Mouse (Mus musculus): ENCODE results near the gene Zfp646. TPM values are rescaled to one million over a fixed set of nuclear protein-coding genes. Genes with fewer than 3 reads are reported as not detected.
A peak's percentile ranks its signal among the peaks of the same experiment; 100 is the strongest.
"Not testable (repeated sequence)": the region's sequence is repeated elsewhere in the genome, so short reads cannot be mapped to it uniquely, and the experiment has no call there.

The Zfp646 gene
- polyA plus RNA-seq, 1 experiment from 2014 or later = 6.0 TPM

DNA sequence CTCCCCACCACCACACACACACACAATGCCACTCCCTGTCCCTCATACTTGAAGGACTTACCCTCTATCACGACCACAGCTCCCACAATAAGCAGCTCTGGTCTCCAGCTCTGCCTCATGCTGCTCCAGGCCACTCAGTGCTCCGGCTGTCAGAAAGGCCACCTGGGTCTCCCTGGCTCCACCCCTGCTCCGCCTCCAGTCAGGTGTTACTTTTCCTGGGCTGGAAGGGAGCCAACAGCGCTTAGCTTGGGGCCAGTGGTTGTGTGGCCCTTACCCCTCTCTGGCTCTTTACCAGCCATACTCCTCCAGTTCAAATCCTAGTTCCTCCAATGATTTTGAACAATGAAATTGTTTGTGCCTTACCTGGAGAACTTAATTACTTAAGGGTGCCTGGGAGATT is 14.8 kb downstream of the Zfp646 start, which contains the start of gene Prss53:
TSS of gene Prss53 (minus strand) at position 173 of the 400 bp plus-strand sequence.
- 31% methylated on average over 4 of the region's 4 CpGs for WGBS
- Histone ChIP-seq H3K4me3 (ENCODE audit: low read length) (no peak within 1 kb of the TSS), H3K27me3 (replicated peaks; ENCODE audit: control insufficient read depth, insufficient read depth, low read length) (no peaks in the 10 kb centered on the region), H3K27ac (ENCODE audit: low read depth, low read length) (no peak within 1 kb of the TSS), H3K4me1 (ENCODE audit: control insufficient read depth, insufficient read depth, low read depth, low read length) (peaks cover 7% of the 10 kb centered on the region), H3K9ac (ENCODE audit: low read depth, low read length) (no peak within 1 kb of the TSS), H3K4me2 (ENCODE audit: low read length) (no peak within 1 kb of the TSS), H3K9me3 (ENCODE audit: control insufficient read depth, low read length) (no peaks in the 10 kb centered on the region), H3K36me3 (ENCODE audit: control insufficient read depth, insufficient read depth, low read length) (peaks cover 24% of the 10 kb centered on the region)
- ATAC-seq = no peak

DNA sequence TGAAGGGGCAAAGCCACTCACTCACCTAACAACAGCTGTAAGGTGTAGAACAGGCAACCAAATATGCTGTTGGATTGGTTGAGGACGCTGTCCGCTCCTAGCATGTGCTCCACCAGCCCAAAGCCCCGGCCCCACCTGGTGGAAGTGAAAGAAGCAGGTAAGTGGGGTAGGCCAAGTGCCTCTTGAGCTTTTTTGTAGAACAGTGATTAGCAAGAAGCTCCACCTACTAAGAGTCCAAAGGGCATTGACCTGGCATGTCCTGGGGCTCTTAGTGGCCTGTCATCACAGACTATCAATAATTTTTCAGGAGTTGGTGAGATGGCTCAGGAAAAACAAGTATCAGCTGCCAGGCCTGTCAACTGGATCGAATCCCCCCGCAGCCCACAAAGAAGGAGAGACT is 18.5 kb downstream of the Zfp646 start:
- Histone ChIP-seq H3K4me3 (ENCODE audit: low read length) (peak overlapping the region; percentile 79), H3K27me3 (replicated peaks; ENCODE audit: control insufficient read depth, insufficient read depth, low read length) (no peaks in the 10 kb centered on the region), H3K36me3 (ENCODE audit: control insufficient read depth, insufficient read depth, low read length) (peaks cover 4% of the 10 kb centered on the region; the same call in 1 of the 2 replicates), H3K27ac (ENCODE audit: low read depth, low read length) (no peak overlapping the region), H3K9me3 (ENCODE audit: control insufficient read depth, low read length) (no peaks in the 10 kb centered on the region), H3K4me1 (ENCODE audit: control insufficient read depth, insufficient read depth, low read depth, low read length) (peaks cover 7% of the 10 kb centered on the region), H3K9ac (ENCODE audit: low read depth, low read length) (peak overlapping the region; percentile 75; the same call in 1 of the 2 replicates), H3K4me2 (ENCODE audit: low read length) (peak overlapping the region; percentile 88)
- 85% methylated on average over 5 of the region's 5 CpGs for WGBS
- no peak for ATAC-seq

DNA sequence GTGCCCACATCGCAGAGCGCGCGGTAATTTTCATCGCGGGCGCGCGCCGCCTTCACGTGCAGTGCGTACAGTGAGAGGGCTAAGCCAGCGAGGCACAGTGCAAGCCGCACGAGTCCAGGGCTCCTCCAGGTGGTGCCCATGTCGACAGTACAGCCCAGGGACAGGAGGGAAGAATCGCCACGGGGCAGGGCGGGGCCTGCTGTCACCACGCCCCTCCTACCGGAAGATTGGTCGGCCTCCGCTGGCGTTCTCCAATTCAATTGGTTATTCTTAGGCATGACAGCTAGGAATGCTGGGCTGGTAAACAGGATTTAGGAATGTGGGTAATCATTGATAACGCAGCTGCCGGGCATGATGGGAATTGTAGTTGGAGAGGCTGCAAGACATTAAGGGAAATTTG is 19.4 kb downstream of the Zfp646 start, which contains the start of the genes Gm21974 and Vkorc1:
TSS of gene Gm21974 (minus strand) at position 13 of the 400 bp plus-strand sequence.
TSS of gene Vkorc1 (minus strand) at position 176 of the 400 bp plus-strand sequence.
- 0% methylated on average over 26 of the region's 26 CpGs for WGBS
- H3K27me3 ChIP-seq (replicated peaks; ENCODE audit: control insufficient read depth, insufficient read depth, low read length) = no peaks in the 10 kb centered on the region
- no peaks in the 10 kb centered on the region for H3K36me3 ChIP-seq (ENCODE audit: control insufficient read depth, insufficient read depth, low read length)
- H3K4me1 ChIP-seq (ENCODE audit: control insufficient read depth, insufficient read depth, low read depth, low read length) = peaks cover 7% of the 10 kb centered on the region
- peak within 1 kb of the TSS; percentile 88 for H3K4me2 ChIP-seq (ENCODE audit: low read length)
- H3K27ac ChIP-seq (ENCODE audit: low read depth, low read length) = peak within 1 kb of the TSS; percentile 80
- peak; percentile 98 for ATAC-seq
- peak within 1 kb of the TSS; percentile 79 for H3K4me3 ChIP-seq (ENCODE audit: low read length)
- H3K9me3 ChIP-seq (ENCODE audit: control insufficient read depth, low read length) = no peaks in the 10 kb centered on the region
- H3K9ac ChIP-seq (ENCODE audit: low read depth, low read length) = peak within 1 kb of the TSS; percentile 75

DNA sequence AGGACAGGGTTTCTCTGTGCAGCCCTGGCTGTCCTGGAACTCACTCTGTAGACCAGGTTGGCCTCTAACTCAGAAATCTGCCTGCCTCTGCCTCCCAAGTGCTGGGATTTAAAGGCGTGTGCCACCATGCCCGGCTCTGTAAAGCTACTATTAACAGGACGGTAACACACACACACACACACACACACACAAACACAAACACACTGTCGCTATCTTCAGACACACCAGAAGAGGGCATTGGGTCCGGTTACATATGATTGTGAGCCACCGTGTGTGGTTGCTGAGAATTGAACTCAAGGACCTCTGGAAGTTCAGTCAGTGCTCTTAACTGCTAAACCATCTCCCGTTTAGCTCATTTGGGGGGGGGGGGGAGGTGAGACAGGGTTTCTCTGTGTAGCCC is 19.9 kb downstream of the Zfp646 start:
- not testable (repeated sequence) for H3K4me1 ChIP-seq (ENCODE audit: control insufficient read depth, insufficient read depth, low read depth, low read length); H3K27ac ChIP-seq (ENCODE audit: low read depth, low read length); H3K27me3 ChIP-seq (replicated peaks; ENCODE audit: control insufficient read depth, insufficient read depth, low read length); H3K9ac ChIP-seq (ENCODE audit: low read depth, low read length); H3K36me3 ChIP-seq (ENCODE audit: control insufficient read depth, insufficient read depth, low read length); H3K9me3 ChIP-seq (ENCODE audit: control insufficient read depth, low read length)
- 72% methylated on average over 7 of the region's 7 CpGs for WGBS
- peak; percentile 10 for ATAC-seq
- Histone ChIP-seq H3K4me3 (ENCODE audit: low read length) (peak overlapping the region; percentile 79), H3K4me2 (ENCODE audit: low read length) (peak overlapping the region; percentile 88)

DNA sequence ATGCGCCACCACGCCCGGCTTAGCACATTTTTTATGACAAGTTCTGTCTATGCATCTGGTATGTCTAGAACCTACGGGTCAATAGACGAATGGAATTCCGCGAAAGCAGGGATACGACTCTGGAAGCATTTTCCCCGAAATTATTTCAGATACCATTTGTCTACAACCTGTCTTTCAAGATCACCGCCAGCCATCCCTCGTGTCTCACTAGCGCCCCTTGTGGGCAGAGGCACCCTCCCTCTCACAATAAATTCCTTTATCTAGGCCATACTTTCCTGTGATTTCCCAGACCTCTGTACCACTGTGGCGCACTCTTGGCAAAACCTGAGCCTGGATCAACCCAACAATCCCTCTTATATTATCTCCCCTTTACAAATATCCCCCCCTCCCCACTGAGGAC is 20.4 kb downstream of the Zfp646 start:
- H3K4me3 ChIP-seq (ENCODE audit: low read length) = no peak overlapping the region
- H3K36me3 ChIP-seq (ENCODE audit: control insufficient read depth, insufficient read depth, low read length) = no peaks in the 10 kb centered on the region
- 61% methylated on average over 13 of the region's 13 CpGs for WGBS
- no peak overlapping the region for H3K27ac ChIP-seq (ENCODE audit: low read depth, low read length)
- H3K27me3 ChIP-seq (replicated peaks; ENCODE audit: control insufficient read depth, insufficient read depth, low read length) = no peaks in the 10 kb centered on the region
- H3K4me1 ChIP-seq (ENCODE audit: control insufficient read depth, insufficient read depth, low read depth, low read length) = peaks cover 7% of the 10 kb centered on the region
- H3K9me3 ChIP-seq (ENCODE audit: control insufficient read depth, low read length) = no peaks in the 10 kb centered on the region
- H3K9ac ChIP-seq (ENCODE audit: low read depth, low read length) = no peak overlapping the region
- no peak for ATAC-seq
- H3K4me2 ChIP-seq (ENCODE audit: low read length) = no peak overlapping the region

DNA sequence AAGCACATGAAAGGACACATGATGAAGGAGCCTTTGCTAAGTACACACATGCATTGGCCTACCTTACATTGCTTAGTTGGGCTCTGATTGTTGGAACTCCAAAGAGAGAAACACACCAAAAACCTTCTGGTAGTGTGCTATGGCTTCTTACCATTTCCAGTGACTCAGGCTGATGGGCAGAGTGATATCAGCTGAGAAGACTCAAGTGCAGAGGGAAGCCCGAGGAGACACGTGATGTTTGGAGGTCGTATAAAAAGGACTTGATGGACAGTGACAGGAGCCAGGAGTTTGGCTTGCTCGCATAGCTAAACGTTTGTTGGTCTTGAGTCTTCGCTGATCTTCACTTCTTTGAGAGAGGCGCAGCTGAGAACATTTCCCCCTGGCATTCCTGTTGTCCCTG is 21.5 kb downstream of the Zfp646 start:
- peaks cover 7% of the 10 kb centered on the region for H3K4me1 ChIP-seq (ENCODE audit: control insufficient read depth, insufficient read depth, low read depth, low read length)
- H3K27me3 ChIP-seq (replicated peaks; ENCODE audit: control insufficient read depth, insufficient read depth, low read length) = no peaks in the 10 kb centered on the region
- no peak overlapping the region for H3K9ac ChIP-seq (ENCODE audit: low read depth, low read length)
- no peak overlapping the region for H3K4me2 ChIP-seq (ENCODE audit: low read length)
- no peak overlapping the region for H3K27ac ChIP-seq (ENCODE audit: low read depth, low read length)
- 90% methylated on average over 7 of the region's 7 CpGs for WGBS
- no peaks in the 10 kb centered on the region for H3K9me3 ChIP-seq (ENCODE audit: control insufficient read depth, low read length)
- no peak overlapping the region for H3K4me3 ChIP-seq (ENCODE audit: low read length)
- H3K36me3 ChIP-seq (ENCODE audit: control insufficient read depth, insufficient read depth, low read length) = no peaks in the 10 kb centered on the region
- no peak for ATAC-seq

DNA sequence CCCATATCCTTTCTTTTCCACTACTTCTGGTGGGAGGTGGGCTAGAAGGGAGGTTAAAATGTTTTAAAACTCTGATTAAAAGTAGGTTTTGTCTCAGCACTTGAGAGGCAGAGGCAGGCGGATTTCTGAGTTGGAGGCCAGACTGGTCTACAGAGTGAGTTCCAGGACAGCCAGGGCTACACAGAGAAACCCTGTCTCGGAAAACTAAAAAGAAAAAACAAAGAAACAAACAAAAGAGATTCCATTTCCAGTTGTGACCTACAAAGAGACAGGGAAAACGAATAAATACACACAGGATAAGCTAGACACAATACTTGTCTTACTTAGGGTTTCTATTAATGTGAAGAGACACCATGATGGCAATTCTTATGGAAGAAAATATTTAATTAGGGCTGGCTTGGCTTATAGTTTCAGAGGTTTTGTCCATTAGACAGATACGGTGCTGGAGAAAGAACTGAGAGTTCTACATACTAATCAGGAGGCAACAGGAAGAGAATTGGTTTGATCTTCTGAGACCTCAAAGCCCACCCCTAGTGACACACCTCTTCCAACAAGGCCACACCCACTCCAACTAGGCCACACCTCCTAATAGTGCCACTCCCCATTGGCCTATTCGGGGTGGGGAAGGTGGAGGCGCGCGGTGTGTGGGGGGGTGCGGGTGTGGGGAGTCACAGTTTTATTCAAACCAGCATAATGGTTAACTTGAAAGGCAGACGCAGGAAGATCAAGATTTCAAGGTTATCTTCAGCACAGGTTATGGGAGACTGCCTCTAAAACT is 22.3 kb downstream of the Zfp646 start:
- no peak overlapping the region for H3K4me3 ChIP-seq (ENCODE audit: low read length)
- no peak overlapping the region for H3K27ac ChIP-seq (ENCODE audit: low read depth, low read length)
- H3K4me1 ChIP-seq (ENCODE audit: control insufficient read depth, insufficient read depth, low read depth, low read length) = peaks cover 7% of the 10 kb centered on the region
- 38% methylated on average over 10 of the region's 10 CpGs for WGBS
- H3K27me3 ChIP-seq (replicated peaks; ENCODE audit: control insufficient read depth, insufficient read depth, low read length) = no peaks in the 10 kb centered on the region
- no peak for ATAC-seq
- H3K4me2 ChIP-seq (ENCODE audit: low read length) = no peak overlapping the region
- no peak overlapping the region for H3K9ac ChIP-seq (ENCODE audit: low read depth, low read length)
- no peaks in the 10 kb centered on the region for H3K9me3 ChIP-seq (ENCODE audit: control insufficient read depth, low read length)
- no peaks in the 10 kb centered on the region for H3K36me3 ChIP-seq (ENCODE audit: control insufficient read depth, insufficient read depth, low read length)

DNA sequence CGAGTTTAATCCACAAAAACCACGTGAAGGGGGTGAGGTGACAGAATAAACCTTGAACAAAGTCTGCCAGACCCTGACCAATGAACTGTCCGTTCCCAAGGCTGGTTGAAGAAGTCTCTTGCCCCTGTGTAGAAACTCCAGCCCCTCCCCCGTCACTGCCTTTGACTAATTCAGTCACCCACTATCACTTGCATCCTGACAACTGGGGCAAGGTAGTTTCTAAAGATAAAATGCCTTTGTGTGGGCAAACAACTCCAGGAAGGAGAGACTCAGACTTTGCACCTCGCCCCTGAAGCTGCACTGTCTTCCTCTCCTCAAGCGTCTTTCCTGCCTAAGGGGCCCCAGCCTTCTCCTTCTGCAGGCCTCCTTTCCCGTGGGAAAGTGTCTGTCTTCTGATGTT is 24.0 kb downstream of the Zfp646 start:
- Histone ChIP-seq H3K9ac (ENCODE audit: low read depth, low read length) (no peak overlapping the region), H3K36me3 (ENCODE audit: control insufficient read depth, insufficient read depth, low read length) (no peaks in the 10 kb centered on the region), H3K4me2 (ENCODE audit: low read length) (no peak overlapping the region), H3K4me3 (ENCODE audit: low read length) (no peak overlapping the region), H3K27ac (ENCODE audit: low read depth, low read length) (no peak overlapping the region), H3K4me1 (ENCODE audit: control insufficient read depth, insufficient read depth, low read depth, low read length) (peaks cover 6% of the 10 kb centered on the region), H3K9me3 (ENCODE audit: control insufficient read depth, low read length) (no peaks in the 10 kb centered on the region), H3K27me3 (replicated peaks; ENCODE audit: control insufficient read depth, insufficient read depth, low read length) (no peaks in the 10 kb centered on the region)
- 52% methylated on average over 7 of the region's 7 CpGs for WGBS
- ATAC-seq = no peak

DNA sequence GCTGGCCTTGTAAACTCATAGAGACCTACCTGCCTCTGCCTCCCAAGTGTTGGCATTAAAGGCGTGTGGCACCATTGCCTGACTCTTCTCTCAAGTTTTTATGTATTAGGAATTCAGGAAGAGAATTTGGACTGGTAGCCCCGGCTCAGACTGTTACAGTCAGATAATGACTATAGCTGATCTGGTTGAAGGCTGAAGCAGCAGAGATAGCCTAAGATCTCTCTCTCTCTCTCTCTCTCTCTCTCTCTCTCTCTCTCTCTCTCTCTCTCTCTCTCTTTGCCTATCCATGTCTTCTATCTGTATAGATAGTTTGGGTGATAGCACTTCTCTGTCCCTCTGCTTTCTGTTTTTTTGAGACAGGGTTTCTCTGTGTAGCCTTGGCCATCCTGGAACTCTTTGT is 25.8 kb downstream of the Zfp646 start:
- WGBS = 78% methylated on average over 2 of the region's 2 CpGs
- Histone ChIP-seq H3K4me3 (ENCODE audit: low read length) (no peak overlapping the region), H3K9me3 (ENCODE audit: control insufficient read depth, low read length) (no peaks in the 10 kb centered on the region), H3K27me3 (replicated peaks; ENCODE audit: control insufficient read depth, insufficient read depth, low read length) (no peaks in the 10 kb centered on the region), H3K4me2 (ENCODE audit: low read length) (no peak overlapping the region), H3K4me1 (ENCODE audit: control insufficient read depth, insufficient read depth, low read depth, low read length) (peaks cover 9% of the 10 kb centered on the region), H3K36me3 (ENCODE audit: control insufficient read depth, insufficient read depth, low read length) (no peaks in the 10 kb centered on the region), H3K27ac (ENCODE audit: low read depth, low read length) (no peak overlapping the region), H3K9ac (ENCODE audit: low read depth, low read length) (no peak overlapping the region)
- ATAC-seq = no peak
